Mouse (Mus musculus): ENCODE measurements around the gene Trir. TPM values are rescaled to one million over a fixed set of nuclear protein-coding genes. Genes with fewer than 3 reads are reported as not detected.
A peak's percentile ranks its signal among the peaks of the same experiment; 100 is the strongest.

Gene Trir
- polyA plus RNA-seq, 1 experiment from 2014 or later: 141 TPM

GRCm38 (mm10) chr8:84985049-84985683 lies 41.5 kb upstream of the Trir start:
- Histone ChIP-seq H3K9ac (replicated peaks) (peak overlapping the region; percentile 61), H3K9me3 (no peaks in the 10 kb centered on the region), H3K27me3 (peaks cover 12% of the 10 kb centered on the region; the same call in 1 of the 2 replicates), H3K4me3 (peak overlapping the region; percentile 60), H3K36me3 (no peaks in the 10 kb centered on the region), H3K27ac (replicated peaks) (peak overlapping the region; percentile 85), H3K4me2 (replicated peaks) (peak overlapping the region; percentile 99), H3K4me1 (peaks cover 35% of the 10 kb centered on the region)
- under 1% methylated on average over 23 of the region's 23 CpGs for WGBS
- ATAC-seq (replicated peaks): no peak; the same call in 1 of the 2 replicates

GRCm38 (mm10) chr8:84985684-84986378 lies 40.8 kb upstream of the Trir start:
- peak overlapping the region; percentile 61 for H3K9ac ChIP-seq (replicated peaks)
- H3K4me1 ChIP-seq: peaks cover 32% of the 10 kb centered on the region
- peak overlapping the region; percentile 99 for H3K4me2 ChIP-seq (replicated peaks)
- H3K27me3 ChIP-seq: peaks cover 12% of the 10 kb centered on the region; the same call in 1 of the 2 replicates
- no peaks in the 10 kb centered on the region for H3K9me3 ChIP-seq
- WGBS: under 1% methylated on average over 53 of the region's 53 CpGs
- H3K27ac ChIP-seq (replicated peaks): peak overlapping the region; percentile 85
- peak overlapping the region; percentile 60 for H3K4me3 ChIP-seq
- H3K36me3 ChIP-seq: no peaks in the 10 kb centered on the region
- ATAC-seq (replicated peaks): peak; percentile 62

GRCm38 (mm10) chr8:84986379-84986945 lies 40.2 kb upstream of the Trir start:
- H3K27me3 ChIP-seq: peaks cover 12% of the 10 kb centered on the region; the same call in 1 of the 2 replicates
- H3K9me3 ChIP-seq: no peaks in the 10 kb centered on the region
- H3K27ac ChIP-seq (replicated peaks): peak overlapping the region; percentile 85
- 33% methylated on average over 8 of the region's 8 CpGs for WGBS
- H3K36me3 ChIP-seq: no peaks in the 10 kb centered on the region
- H3K4me2 ChIP-seq (replicated peaks): peak overlapping the region; percentile 99
- no peak for ATAC-seq (replicated peaks)
- peak overlapping the region; percentile 61 for H3K9ac ChIP-seq (replicated peaks)
- H3K4me1 ChIP-seq: peaks cover 33% of the 10 kb centered on the region
- peak overlapping the region; percentile 60 for H3K4me3 ChIP-seq

- no peak for ATAC-seq (replicated peaks)
- no peaks in the 10 kb centered on the region for H3K36me3 ChIP-seq
- no peaks in the 10 kb centered on the region for H3K9me3 ChIP-seq
- WGBS: 85% methylated on average over 5 of the region's 5 CpGs
- no peak overlapping the region for H3K4me2 ChIP-seq (replicated peaks)
- no peak overlapping the region for H3K9ac ChIP-seq (replicated peaks)
- H3K4me1 ChIP-seq: peaks cover 34% of the 10 kb centered on the region
- H3K27me3 ChIP-seq: peaks cover 12% of the 10 kb centered on the region; the same call in 1 of the 2 replicates
- H3K4me3 ChIP-seq: no peak overlapping the region
- no peak overlapping the region for H3K27ac ChIP-seq (replicated peaks)
These were observed 39.2 kb upstream of the Trir start for GRCm38 (mm10) chr8:84987388-84987787.

- peaks cover 12% of the 10 kb centered on the region; the same call in 1 of the 2 replicates for H3K27me3 ChIP-seq
- ATAC-seq (replicated peaks): no peak
- no peaks in the 10 kb centered on the region for H3K36me3 ChIP-seq
- H3K9me3 ChIP-seq: no peaks in the 10 kb centered on the region
- no peak overlapping the region for H3K4me3 ChIP-seq
- no peak overlapping the region for H3K9ac ChIP-seq (replicated peaks)
- peaks cover 34% of the 10 kb centered on the region for H3K4me1 ChIP-seq
- 67% methylated on average over 2 of the region's 2 CpGs for WGBS
- H3K4me2 ChIP-seq (replicated peaks): no peak overlapping the region
- H3K27ac ChIP-seq (replicated peaks): no peak overlapping the region
These were observed 38.7 kb upstream of the Trir start for GRCm38 (mm10) chr8:84987903-84988302.

- Histone ChIP-seq H3K36me3 (no peaks in the 10 kb centered on the region), H3K4me1 (peaks cover 34% of the 10 kb centered on the region), H3K27me3 (peaks cover 12% of the 10 kb centered on the region; the same call in 1 of the 2 replicates), H3K27ac (replicated peaks) (no peak overlapping the region), H3K9ac (replicated peaks) (0 out of 2 replicates have a peak overlapping the region, but pooled peaks have one; percentile 67), H3K4me3 (peak overlapping the region; percentile 61; the same call in 1 of the 2 replicates), H3K4me2 (replicated peaks) (peak overlapping the region; percentile 92), H3K9me3 (no peaks in the 10 kb centered on the region)
- WGBS: 13% methylated on average over 15 of the region's 15 CpGs
- no peak for ATAC-seq (replicated peaks)
These were observed 37.3 kb upstream of the Trir start for GRCm38 (mm10) chr8:84989311-84989731.

- Histone ChIP-seq H3K27ac (replicated peaks) (peak overlapping the region; percentile 90), H3K9me3 (no peaks in the 10 kb centered on the region), H3K4me2 (replicated peaks) (peak overlapping the region; percentile 92), H3K36me3 (no peaks in the 10 kb centered on the region), H3K27me3 (peaks cover 12% of the 10 kb centered on the region; the same call in 1 of the 2 replicates), H3K9ac (replicated peaks) (peak overlapping the region; percentile 67), H3K4me3 (peak overlapping the region; percentile 61), H3K4me1 (peaks cover 30% of the 10 kb centered on the region)
- WGBS: 0% methylated on average over 15 of the region's 15 CpGs
- ATAC-seq (replicated peaks): peak; percentile 58
These were observed 36.8 kb upstream of the Trir start for GRCm38 (mm10) chr8:84989810-84990209.

GRCm38 (mm10) chr8:84990349-84990748 lies 36.3 kb upstream of the Trir start, which contains the start of gene Hook2:
TSS of gene Hook2 (plus strand) at chr8:84990603.
- no peaks in the 10 kb centered on the region for H3K9me3 ChIP-seq
- under 1% methylated on average over 28 of the region's 28 CpGs for WGBS
- H3K36me3 ChIP-seq: 0 out of 2 replicates have a peak, but pooled peaks cover 3% of the 10 kb centered on the region
- peak within 1 kb of the TSS; percentile 61 for H3K4me3 ChIP-seq
- peak within 1 kb of the TSS; percentile 67 for H3K9ac ChIP-seq (replicated peaks)
- peak within 1 kb of the TSS; percentile 92 for H3K4me2 ChIP-seq (replicated peaks)
- peaks cover 12% of the 10 kb centered on the region; the same call in 1 of the 2 replicates for H3K27me3 ChIP-seq
- H3K4me1 ChIP-seq: peaks cover 25% of the 10 kb centered on the region
- peak within 1 kb of the TSS; percentile 90 for H3K27ac ChIP-seq (replicated peaks)
- ATAC-seq (replicated peaks): peak; percentile 92

GRCm38 (mm10) chr8:84990836-84991235 lies 35.8 kb upstream of the Trir start:
- peak overlapping the region; percentile 92 for H3K4me2 ChIP-seq (replicated peaks)
- peak overlapping the region; percentile 67 for H3K9ac ChIP-seq (replicated peaks)
- peak overlapping the region; percentile 61 for H3K4me3 ChIP-seq
- ATAC-seq (replicated peaks): peak; percentile 19; the same call in 1 of the 2 replicates
- no peaks in the 10 kb centered on the region for H3K9me3 ChIP-seq
- peaks cover 12% of the 10 kb centered on the region; the same call in 1 of the 2 replicates for H3K27me3 ChIP-seq
- peak overlapping the region; percentile 56 for H3K27ac ChIP-seq (replicated peaks)
- under 1% methylated on average over 15 of the region's 15 CpGs for WGBS
- peaks cover 20% of the 10 kb centered on the region for H3K4me1 ChIP-seq
- 0 out of 2 replicates have a peak, but pooled peaks cover 3% of the 10 kb centered on the region for H3K36me3 ChIP-seq

GRCm38 (mm10) chr8:84994375-84994774 lies 32.2 kb upstream of the Trir start:
- Histone ChIP-seq H3K4me2 (replicated peaks) (no peak overlapping the region), H3K4me3 (no peak overlapping the region), H3K4me1 (peaks cover 22% of the 10 kb centered on the region), H3K9me3 (no peaks in the 10 kb centered on the region), H3K9ac (replicated peaks) (no peak overlapping the region), H3K27me3 (no peaks in the 10 kb centered on the region), H3K36me3 (0 out of 2 replicates have a peak, but pooled peaks cover 3% of the 10 kb centered on the region), H3K27ac (replicated peaks) (no peak overlapping the region)
- ATAC-seq (replicated peaks): no peak
- 92% methylated on average over 9 of the region's 9 CpGs for WGBS

- H3K9me3 ChIP-seq: no peaks in the 10 kb centered on the region
- no peaks in the 10 kb centered on the region for H3K27me3 ChIP-seq
- no peak overlapping the region for H3K27ac ChIP-seq (replicated peaks)
- no peak overlapping the region for H3K4me2 ChIP-seq (replicated peaks)
- H3K36me3 ChIP-seq: 0 out of 2 replicates have a peak, but pooled peaks cover 3% of the 10 kb centered on the region
- no peak for ATAC-seq (replicated peaks)
- no peak overlapping the region for H3K4me3 ChIP-seq
- H3K9ac ChIP-seq (replicated peaks): no peak overlapping the region
- WGBS: 21% methylated on average over 25 of the region's 25 CpGs
- peaks cover 17% of the 10 kb centered on the region for H3K4me1 ChIP-seq
These were observed 30.9 kb upstream of the Trir start for GRCm38 (mm10) chr8:84995680-84996079.
